Mouse (Mus musculus): ENCODE measurements around the gene Bcl9l. TPM values are rescaled to one million over a fixed set of nuclear protein-coding genes. Genes with fewer than 3 reads are reported as not detected.

Bcl9l gene
- polyA plus RNA-seq, 1 experiment: 42.2 TPM

DNA sequence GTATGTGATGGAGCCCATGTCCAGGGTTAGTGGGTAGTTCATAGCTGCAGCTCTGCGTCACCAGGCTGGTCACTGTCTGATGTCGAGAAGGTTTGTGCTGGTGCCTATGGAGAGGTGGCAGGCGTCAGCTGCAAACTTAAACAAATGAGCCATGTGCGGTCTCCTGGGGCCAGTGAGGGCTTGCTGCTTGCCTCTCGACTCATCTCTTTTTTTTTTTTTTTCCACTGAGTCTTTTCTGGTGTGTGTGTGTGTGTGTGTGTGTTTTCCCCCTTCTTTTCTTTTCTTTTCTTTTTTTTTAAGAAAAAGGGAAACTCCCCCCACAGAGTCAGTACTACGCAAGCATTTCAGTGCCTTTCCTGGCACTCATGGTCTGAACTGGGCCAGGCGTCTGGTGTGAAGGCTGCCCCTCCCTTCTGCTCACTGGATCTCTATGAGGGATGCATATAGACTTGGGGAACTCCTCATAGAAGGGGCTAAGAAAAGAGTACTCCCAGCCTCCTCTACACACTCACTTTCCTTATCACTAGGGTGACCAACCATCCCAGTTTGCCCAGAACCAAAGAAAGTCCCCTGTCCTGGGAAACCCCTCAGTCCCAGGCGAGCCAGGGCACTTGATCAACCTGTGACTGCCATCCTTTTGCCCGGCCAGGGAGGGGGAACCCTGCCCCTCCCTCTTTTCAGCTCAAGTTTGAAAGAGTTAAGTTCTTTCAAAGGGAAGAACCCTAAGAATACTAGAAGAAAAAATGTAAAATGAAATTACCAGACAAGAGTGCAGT is 43.9 kb downstream of the Bcl9l start:
- peak overlapping the region; percentile 94 for H3K27ac ChIP-seq (ENCODE audit: insufficient read depth, low read length)
- H3K4me1 ChIP-seq (ENCODE audit: control insufficient read depth, insufficient read depth, insufficient read length): peaks cover 22% of the 10 kb centered on the region; the same call in 1 of the 2 replicates
- peak overlapping the region; percentile 63 for H3K4me3 ChIP-seq (ENCODE audit: extremely low read depth, insufficient read depth, insufficient read length)
- peak; percentile 85 to 91 for DNase-seq (ENCODE audit: low read depth in 1 of 2, low spot score in 2 of 2)
- 33% methylated on average over 9 of the region's 9 CpGs for WGBS
- no peak for TF ChIP-seq CTCF (IDR thresholded peaks at IDR 0.05; ENCODE audit: extremely low read depth, insufficient read depth, insufficient read length, insufficient replicate concordance)
- peak; percentile 96 for TF ChIP-seq POLR2A (IDR thresholded peaks at IDR 0.05; ENCODE audit: low read depth, low read length)
- H3K36me3 ChIP-seq (ENCODE audit: control insufficient read depth, insufficient read depth, low read length): peaks cover 3% of the 10 kb centered on the region
- no peaks in the 10 kb centered on the region for H3K27me3 ChIP-seq (ENCODE audit: control insufficient read depth, insufficient read depth, low read length)

DNA sequence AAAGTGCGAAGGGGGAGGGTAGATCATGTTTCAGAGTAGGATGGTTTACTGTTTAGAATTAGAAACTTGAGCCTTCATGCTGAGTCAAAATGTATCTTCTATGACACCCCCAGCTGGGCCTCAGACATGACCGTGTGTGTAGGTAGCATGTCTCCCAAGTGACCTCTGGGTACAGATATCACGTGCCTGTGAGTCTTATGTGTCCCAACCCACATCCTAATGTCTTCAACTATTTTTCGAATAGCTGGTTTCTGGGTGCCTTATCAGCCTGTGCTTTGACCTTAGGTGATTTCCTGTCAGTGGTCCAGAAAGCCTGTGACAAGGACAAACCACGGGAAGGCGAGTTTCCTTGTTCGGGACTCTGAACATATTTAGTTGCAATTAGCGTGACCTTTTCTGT is 45.7 kb downstream of the Bcl9l start:
- TF ChIP-seq CTCF (IDR thresholded peaks at IDR 0.05; ENCODE audit: extremely low read depth, insufficient read depth, insufficient read length, insufficient replicate concordance) (no peak), POLR2A (IDR thresholded peaks at IDR 0.05; ENCODE audit: low read depth, low read length) (no peak)
- no peak for DNase-seq (ENCODE audit: low read depth in 1 of 2, low spot score in 2 of 2)
- Histone ChIP-seq H3K36me3 (ENCODE audit: control insufficient read depth, insufficient read depth, low read length) (peaks cover 3% of the 10 kb centered on the region; the same call in 1 of the 2 replicates), H3K4me1 (ENCODE audit: control insufficient read depth, insufficient read depth, insufficient read length) (peaks cover 27% of the 10 kb centered on the region; the same call in 1 of the 2 replicates), H3K27ac (ENCODE audit: insufficient read depth, low read length) (no peak overlapping the region), H3K27me3 (ENCODE audit: control insufficient read depth, insufficient read depth, low read length) (no peaks in the 10 kb centered on the region), H3K4me3 (ENCODE audit: extremely low read depth, insufficient read depth, insufficient read length) (no peak overlapping the region)
- 26% methylated on average over 8 of the region's 8 CpGs for WGBS

DNA sequence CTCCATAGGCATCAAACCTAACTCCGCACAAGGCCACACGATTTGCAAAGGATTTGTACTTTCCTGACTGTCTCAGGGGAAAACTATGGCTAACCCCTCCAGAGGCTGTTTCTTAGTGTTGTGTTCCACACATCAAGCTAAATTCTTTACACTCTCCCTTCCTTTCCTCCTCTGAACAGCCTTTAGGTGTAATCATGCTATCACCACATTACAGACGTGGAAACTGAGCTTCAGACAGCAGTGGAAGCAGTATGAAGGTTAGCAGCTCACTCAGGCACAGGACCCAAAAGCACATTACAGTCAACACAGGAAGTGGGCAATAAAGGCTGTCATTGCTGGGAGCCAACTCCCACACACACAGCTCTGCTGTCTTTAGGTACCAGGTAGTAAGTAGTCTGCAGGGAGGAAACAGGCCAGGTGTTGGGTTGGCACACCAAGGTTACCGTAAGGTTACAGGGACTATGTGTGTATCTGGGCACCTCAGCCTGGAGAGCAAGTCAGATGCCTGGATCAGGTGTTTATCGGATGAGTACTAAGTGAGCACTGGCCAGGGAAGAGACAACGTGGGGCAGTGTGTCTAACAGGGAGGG is 50.5 kb downstream of the Bcl9l start:
- DNase-seq (ENCODE audit: low read depth in 1 of 2, low spot score in 2 of 2): peak in 1 of 2 experiments; percentile 63
- H3K27me3 ChIP-seq (ENCODE audit: control insufficient read depth, insufficient read depth, low read length): no peaks in the 10 kb centered on the region
- peak; percentile 18; the same call in 1 of the 2 replicates for TF ChIP-seq POLR2A (IDR thresholded peaks at IDR 0.05; ENCODE audit: low read depth, low read length)
- no peak for TF ChIP-seq CTCF (IDR thresholded peaks at IDR 0.05; ENCODE audit: extremely low read depth, insufficient read depth, insufficient read length, insufficient replicate concordance)
- H3K36me3 ChIP-seq (ENCODE audit: control insufficient read depth, insufficient read depth, low read length): no peaks in the 10 kb centered on the region
- no peak overlapping the region for H3K4me3 ChIP-seq (ENCODE audit: extremely low read depth, insufficient read depth, insufficient read length)
- H3K27ac ChIP-seq (ENCODE audit: insufficient read depth, low read length): peak overlapping the region; percentile 87
- WGBS: 46% methylated on average over 6 of the region's 6 CpGs
- H3K4me1 ChIP-seq (ENCODE audit: control insufficient read depth, insufficient read depth, insufficient read length): peaks cover 29% of the 10 kb centered on the region; the same call in 1 of the 2 replicates

DNA sequence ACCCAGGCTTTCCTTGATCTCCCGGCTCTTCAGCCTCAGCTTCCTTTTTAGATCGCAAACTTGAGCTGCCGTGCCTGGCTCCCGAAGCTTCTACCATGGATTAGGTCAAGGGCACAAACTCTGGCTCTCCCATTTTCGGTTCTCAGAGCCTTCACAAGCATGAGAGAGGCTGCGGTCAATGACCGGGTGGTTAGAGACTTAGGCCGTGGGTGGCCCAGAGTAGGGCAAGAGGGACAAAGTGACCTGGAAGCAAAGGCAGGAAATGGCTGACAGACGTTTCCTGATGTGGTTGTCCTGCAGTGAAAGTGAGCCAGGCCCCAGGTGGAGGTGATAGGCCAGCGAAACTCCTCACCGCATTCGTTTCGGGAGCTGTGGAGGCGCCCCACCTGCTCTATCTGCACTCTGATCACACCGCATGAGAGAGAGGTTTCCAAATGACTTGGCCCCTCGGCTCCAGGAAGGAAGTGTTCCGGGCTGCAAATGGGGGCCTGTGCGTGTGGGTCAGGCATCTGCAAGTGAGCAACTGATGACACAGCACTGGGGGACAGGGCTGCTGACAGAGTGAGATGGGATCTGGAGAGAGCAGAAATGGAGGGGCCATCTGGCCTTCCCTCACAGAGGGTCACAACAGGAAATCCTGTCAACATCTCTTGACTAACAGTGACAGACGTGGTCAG is 55.1 kb downstream of the Bcl9l start:
- peaks cover 27% of the 10 kb centered on the region; the same call in 1 of the 2 replicates for H3K4me1 ChIP-seq (ENCODE audit: control insufficient read depth, insufficient read depth, insufficient read length)
- no peak overlapping the region for H3K27ac ChIP-seq (ENCODE audit: insufficient read depth, low read length)
- H3K27me3 ChIP-seq (ENCODE audit: control insufficient read depth, insufficient read depth, low read length): no peaks in the 10 kb centered on the region
- no peak for TF ChIP-seq CTCF (IDR thresholded peaks at IDR 0.05; ENCODE audit: extremely low read depth, insufficient read depth, insufficient read length, insufficient replicate concordance)
- no peak for TF ChIP-seq POLR2A (IDR thresholded peaks at IDR 0.05; ENCODE audit: low read depth, low read length)
- no peak for DNase-seq (ENCODE audit: low read depth in 1 of 2, low spot score in 2 of 2)
- 13% methylated on average over 19 of the region's 19 CpGs for WGBS
- H3K36me3 ChIP-seq (ENCODE audit: control insufficient read depth, insufficient read depth, low read length): no peaks in the 10 kb centered on the region
- H3K4me3 ChIP-seq (ENCODE audit: extremely low read depth, insufficient read depth, insufficient read length): no peak overlapping the region

DNA sequence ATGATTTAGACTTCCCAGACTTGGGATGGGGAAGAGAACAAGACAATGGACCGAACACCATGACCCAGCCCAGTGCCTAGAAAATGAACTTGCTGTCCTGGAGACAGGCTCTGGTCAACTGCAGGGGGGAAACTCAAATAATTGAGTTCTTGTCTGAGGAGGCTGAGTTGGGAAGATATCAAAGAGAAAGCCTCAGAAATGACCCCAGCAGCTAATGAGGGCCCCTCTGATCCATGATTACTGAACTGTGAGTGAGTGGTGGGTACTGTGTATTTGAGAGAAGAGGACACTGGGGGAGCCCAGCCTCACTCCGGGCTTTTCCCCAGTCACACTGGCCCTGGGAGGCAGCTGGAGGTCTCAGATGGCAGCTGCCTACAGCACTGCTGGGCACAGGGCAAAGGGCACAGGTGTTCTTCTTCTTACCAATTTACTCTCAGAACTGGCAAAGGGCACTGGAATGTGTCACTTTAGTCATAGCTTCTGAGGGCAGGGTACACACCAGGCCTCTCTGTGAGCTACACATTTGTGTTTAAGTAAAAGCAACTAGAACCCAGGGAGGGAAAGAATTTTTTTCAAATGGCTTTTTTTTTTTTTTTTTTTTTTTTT is 57.3 kb downstream of the Bcl9l start:
- Histone ChIP-seq H3K36me3 (ENCODE audit: control insufficient read depth, insufficient read depth, low read length) (no peaks in the 10 kb centered on the region), H3K4me3 (ENCODE audit: extremely low read depth, insufficient read depth, insufficient read length) (no peak overlapping the region), H3K27me3 (ENCODE audit: control insufficient read depth, insufficient read depth, low read length) (no peaks in the 10 kb centered on the region), H3K27ac (ENCODE audit: insufficient read depth, low read length) (no peak overlapping the region), H3K4me1 (ENCODE audit: control insufficient read depth, insufficient read depth, insufficient read length) (peaks cover 24% of the 10 kb centered on the region)
- no peak for DNase-seq (ENCODE audit: low read depth in 1 of 2, low spot score in 2 of 2)
- WGBS: 80% methylated on average over 2 of the region's 2 CpGs
- TF ChIP-seq POLR2A (IDR thresholded peaks at IDR 0.05; ENCODE audit: low read depth, low read length) (no peak), CTCF (IDR thresholded peaks at IDR 0.05; ENCODE audit: extremely low read depth, insufficient read depth, insufficient read length, insufficient replicate concordance) (no peak)

DNA sequence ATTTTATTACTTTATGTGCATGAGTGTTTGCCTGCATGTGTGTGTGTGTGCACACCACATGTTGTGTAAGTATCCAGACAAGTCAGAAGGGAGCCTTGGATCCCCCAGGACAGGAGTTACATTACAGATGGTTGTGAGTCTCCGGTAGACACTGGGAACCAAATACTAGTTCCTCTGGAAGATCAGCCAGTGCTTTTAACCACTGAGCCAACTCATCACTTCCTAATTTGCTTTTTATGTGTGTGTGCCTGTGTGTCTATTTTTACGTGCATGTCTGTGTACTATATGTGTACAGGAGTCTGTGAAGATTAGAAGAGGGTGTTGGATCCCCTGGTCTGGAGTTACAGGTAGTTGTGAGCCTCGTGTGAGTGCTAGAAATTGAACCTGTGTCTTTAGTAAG is 58.1 kb downstream of the Bcl9l start:
- Histone ChIP-seq H3K27ac (ENCODE audit: insufficient read depth, low read length) (no peak overlapping the region), H3K27me3 (ENCODE audit: control insufficient read depth, insufficient read depth, low read length) (no peaks in the 10 kb centered on the region), H3K4me3 (ENCODE audit: extremely low read depth, insufficient read depth, insufficient read length) (no peak overlapping the region), H3K4me1 (ENCODE audit: control insufficient read depth, insufficient read depth, insufficient read length) (peaks cover 25% of the 10 kb centered on the region), H3K36me3 (ENCODE audit: control insufficient read depth, insufficient read depth, low read length) (no peaks in the 10 kb centered on the region)
- no peak for TF ChIP-seq POLR2A (IDR thresholded peaks at IDR 0.05; ENCODE audit: low read depth, low read length)
- no peak for TF ChIP-seq CTCF (IDR thresholded peaks at IDR 0.05; ENCODE audit: extremely low read depth, insufficient read depth, insufficient read length, insufficient replicate concordance)
- 32% methylated on average over 3 of the region's 3 CpGs for WGBS
- no peak for DNase-seq (ENCODE audit: low read depth in 1 of 2, low spot score in 2 of 2)

All from spleen, adult 2 months (tissue).